Mouse (Mus musculus) liver, embryonic 12.5 days (tissue): Measurements from ENCODE around the gene Klrc2. TPM values are rescaled to one million over a fixed set of nuclear protein-coding genes. Genes with fewer than 3 reads are reported as not detected.
"Not testable (repeated sequence)": the region's sequence is repeated elsewhere in the genome, so short reads cannot be mapped to it uniquely, and the experiment has no call there.

Source experiments
- ATAC-seq: fragments of 200-750 bp; cut with Nextera tagmentation; 2 replicates; pipeline ENCODE4 v1.8.0; 2017; ENCODE audit warnings: moderate number of reproducible peaks, mild to moderate bottlenecking, moderate library complexity
- H3K27ac ChIP-seq: fragments of 300-500 bp; sonication (generic); 2 replicates; pipeline ENCODE4 v1.5.1; 2016; ENCODE audit warnings: mild to moderate bottlenecking
- H3K27me3 ChIP-seq: fragments of 300-500 bp; sonication (generic); replicated peaks from 2 replicates; pipeline ENCODE4 v1.6.1; 2016; ENCODE audit warnings: mild to moderate bottlenecking, moderate library complexity
- H3K36me3 ChIP-seq: fragments of 300-500 bp; sonication (generic); 2 replicates; pipeline ENCODE4 v1.6.1; 2016; ENCODE audit warnings: mild to moderate bottlenecking, moderate library complexity
- H3K4me1 ChIP-seq: fragments of 300-500 bp; sonication (generic); 2 replicates; pipeline ENCODE4 v1.6.1; 2016
- H3K4me2 ChIP-seq: fragments of 300-500 bp; sonication (generic); 2 replicates; pipeline ENCODE4 v1.6.1; 2016; ENCODE audit warnings: mild to moderate bottlenecking, moderate library complexity
- H3K4me3 ChIP-seq: fragments of 300-500 bp; sonication (generic); 2 replicates; pipeline ENCODE4 v1.5.1; 2016; ENCODE audit warnings: mild to moderate bottlenecking, moderate library complexity
- H3K9ac ChIP-seq: fragments of 300-500 bp; sonication (generic); 2 replicates; pipeline ENCODE4 v1.6.1; 2016; ENCODE audit warnings: mild to moderate bottlenecking, moderate library complexity
- H3K9me3 ChIP-seq: fragments of 300-500 bp; sonication (generic); replicated peaks from 2 replicates; pipeline ENCODE4 v1.6.1; 2016; ENCODE audit warnings: mild to moderate bottlenecking, moderate library complexity
- WGBS: fragments of 180-500 bp; shearing (Covaris S2); methylation state at CpG from one replicate; pipeline ENCODE4 v1.1.7; 2016; ENCODE audit not compliant: insufficient replicate concordance; 5-methylcytosine and 5-hydroxymethylcytosine counted together
- microRNA-seq: library from miRNA; unstranded; fragments of <30 nt; microRNA quantifications from one replicate; pipeline ENCODE4, GENCODE M21; 2017
- polyA plus RNA-seq: library from polyadenylated mRNA; unstranded; fragments of >200 nt; fragmentation: Nextera tagmentation; extraction: Ambion mirVana; gene quantifications from 2 replicates; pipeline ENCODE4 v1.2.1, GENCODE M21; 2016

Gene Klrc2
- polyA plus RNA-seq = not detected in 2 replicates

- WGBS = 56% methylated on average over 4 of the region's 4 CpGs
These were observed at the start of gene Klrc2 for GRCm38 (mm10) chr6:129660589-129660988. TSS of gene Klrc2 (minus strand) at chr6:129660689.

GRCm38 (mm10) chr6:129691436-129691835 lies 30.9 kb upstream of the Klrc2 start:
- not testable (repeated sequence) for H3K27me3 ChIP-seq, H3K9me3 ChIP-seq, H3K27ac ChIP-seq, H3K4me1 ChIP-seq, H3K4me3 ChIP-seq, H3K4me2 ChIP-seq, ATAC-seq, H3K36me3 ChIP-seq, H3K9ac ChIP-seq
- WGBS = 42% methylated on average over 10 of the region's 10 CpGs

More at GRCm38 (mm10) chr6:129660589-129660988, at the start of gene Klrc2:
- H3K4me1 ChIP-seq, H3K27me3 ChIP-seq, H3K4me2 ChIP-seq, H3K4me3 ChIP-seq, H3K36me3 ChIP-seq, H3K9ac ChIP-seq, H3K27ac ChIP-seq, ATAC-seq, H3K9me3 ChIP-seq: not testable (repeated sequence)

- Histone ChIP-seq H3K9me3 (no peaks in the 10 kb centered on the region), H3K9ac (no peak overlapping the region), H3K4me1 (no peaks in the 10 kb centered on the region), H3K36me3 (no peaks in the 10 kb centered on the region), H3K4me3 (no peak overlapping the region), H3K4me2 (no peak overlapping the region), H3K27me3 (no peaks in the 10 kb centered on the region), H3K27ac (no peak overlapping the region)
- ATAC-seq = no peak
- 30% methylated on average over 1 of the region's 1 CpGs for WGBS
These were observed 19.9 kb upstream of the Klrc2 start for GRCm38 (mm10) chr6:129680379-129680778.

GRCm38 (mm10) chr6:129678873-129679272 lies 18.4 kb upstream of the Klrc2 start, which contains the start of gene Klrc1:
TSS of gene Klrc1 (minus strand) at chr6:129678973.
- WGBS = 46% methylated on average over 3 of the region's 3 CpGs
- H3K27me3 ChIP-seq = no peaks in the 10 kb centered on the region

GRCm38 (mm10) chr6:129661301-129661700 lies 812 bp upstream of the Klrc2 start:
- not testable (repeated sequence) for H3K4me1 ChIP-seq, H3K27ac ChIP-seq, H3K9ac ChIP-seq, H3K4me3 ChIP-seq, ATAC-seq, H3K36me3 ChIP-seq, H3K4me2 ChIP-seq, H3K9me3 ChIP-seq, H3K27me3 ChIP-seq
- no CpG with 5 or more reads among the region's 3 CpGs for WGBS

More at GRCm38 (mm10) chr6:129678873-129679272, 18.4 kb upstream of the Klrc2 start, which contains the start of gene Klrc1:
- H3K4me1 ChIP-seq = no peaks in the 10 kb centered on the region
- ATAC-seq = no peak
- no peak within 1 kb of the TSS for H3K4me3 ChIP-seq
- H3K4me2 ChIP-seq = no peak within 1 kb of the TSS
- no peaks in the 10 kb centered on the region for H3K9me3 ChIP-seq
- no peak within 1 kb of the TSS for H3K9ac ChIP-seq
- no peak within 1 kb of the TSS for H3K27ac ChIP-seq
- H3K36me3 ChIP-seq = no peaks in the 10 kb centered on the region

- H3K9me3 ChIP-seq, H3K36me3 ChIP-seq, ATAC-seq, H3K4me1 ChIP-seq, H3K27me3 ChIP-seq, H3K27ac ChIP-seq, H3K4me2 ChIP-seq, H3K4me3 ChIP-seq, H3K9ac ChIP-seq: not testable (repeated sequence)
- no CpG with 5 or more reads among the region's 3 CpGs for WGBS
These were observed 16.4 kb downstream of the Klrc2 start for GRCm38 (mm10) chr6:129644054-129644453.

- not testable (repeated sequence) for H3K27ac ChIP-seq, H3K9me3 ChIP-seq, H3K4me2 ChIP-seq, H3K36me3 ChIP-seq, ATAC-seq, H3K4me3 ChIP-seq, H3K27me3 ChIP-seq, H3K9ac ChIP-seq, H3K4me1 ChIP-seq
- 69% methylated on average over 3 of the region's 3 CpGs for WGBS
These were observed 17.3 kb downstream of the Klrc2 start, which contains the start of gene Klrc3 for GRCm38 (mm10) chr6:129643237-129643636. TSS of gene Klrc3 (minus strand) at chr6:129643337.

- not testable (repeated sequence) for H3K36me3 ChIP-seq, H3K27ac ChIP-seq, H3K27me3 ChIP-seq, ATAC-seq, H3K4me1 ChIP-seq, H3K9ac ChIP-seq, H3K9me3 ChIP-seq, H3K4me3 ChIP-seq, H3K4me2 ChIP-seq
- 37% methylated on average over 2 of the region's 2 CpGs for WGBS
These were observed 29.4 kb downstream of the Klrc2 start for GRCm38 (mm10) chr6:129631046-129631445.

GRCm38 (mm10) chr6:129623735-129624134 lies 36.8 kb downstream of the Klrc2 start, which contains the start of gene Klrk1:
TSS of gene Klrk1 (minus strand) at chr6:129623864.
- Histone ChIP-seq H3K27me3 (no peaks in the 10 kb centered on the region), H3K4me3 (no peak within 1 kb of the TSS), H3K9ac (no peak within 1 kb of the TSS), H3K27ac (no peak within 1 kb of the TSS), H3K36me3 (no peaks in the 10 kb centered on the region), H3K9me3 (no peaks in the 10 kb centered on the region), H3K4me1 (no peaks in the 10 kb centered on the region), H3K4me2 (no peak within 1 kb of the TSS)
- 64% methylated on average over 4 of the region's 4 CpGs for whole genome bisulfite sequencing
- no peak for ATAC-seq

- no peak for ATAC-seq
- no peaks in the 10 kb centered on the region for H3K36me3 ChIP-seq
- H3K4me1 ChIP-seq = no peaks in the 10 kb centered on the region
- H3K27me3 ChIP-seq = no peaks in the 10 kb centered on the region
- H3K4me3 ChIP-seq = no peak overlapping the region
- H3K9ac ChIP-seq = no peak overlapping the region
- H3K27ac ChIP-seq = no peak overlapping the region
- H3K9me3 ChIP-seq = no peaks in the 10 kb centered on the region
- H3K4me2 ChIP-seq = no peak overlapping the region
These were observed 52.1 kb downstream of the Klrc2 start for GRCm38 (mm10) chr6:129608372-129608771.

Small RNA genes within 50 kb of the gene (microRNA-seq; reads per million reads assigned to microRNA genes)
- gene Mir680-1 = not detected

Other genes starting within 250 kb of the Klrc2 start
- 0.24 and 0.38 TPM in 2 replicates for gene Clec1a, start 208.7 kb downstream of the Klrc2 start, polyA plus RNA-seq
- gene Olr1, start 153.5 kb downstream of the Klrc2 start, polyA plus RNA-seq = 0.74 and 0.83 TPM in 2 replicates
- gene Tmem52b, start 148.1 kb downstream of the Klrc2 start, polyA plus RNA-seq = not detected in 2 replicates
- 37.8 and 38.0 TPM in 2 replicates for gene Gabarapl1, start 127.5 kb downstream of the Klrc2 start, polyA plus RNA-seq
- gene Klre1, start 82.8 kb downstream of the Klrc2 start, polyA plus RNA-seq = not detected in 2 replicates
- 0.18 and 0.83 TPM in 2 replicates for gene Klrd1, start 68.9 kb downstream of the Klrc2 start, polyA plus RNA-seq
- 0.16 and 0.21 TPM in 2 replicates for gene Klrk1, start 36.8 kb downstream of the Klrc2 start, polyA plus RNA-seq
- not detected in 2 replicates for gene Klrc3, start 17.4 kb downstream of the Klrc2 start, polyA plus RNA-seq
- not detected in 2 replicates for gene Klrc1, start 18.3 kb upstream of the Klrc2 start, polyA plus RNA-seq
- gene Klri1, start 56.4 kb upstream of the Klrc2 start, polyA plus RNA-seq = not detected in 2 replicates
- 0.04 TPM in 1 of 2 replicates, not detected in the other for gene Klri2, start 79.8 kb upstream of the Klrc2 start, polyA plus RNA-seq
- gene Gm156, start 123.6 kb upstream of the Klrc2 start, polyA plus RNA-seq = not detected in 2 replicates
- not detected in 2 replicates for gene Gm17631, start 202.0 kb upstream of the Klrc2 start, polyA plus RNA-seq
- gene Klra17, start 216.0 kb upstream of the Klrc2 start, polyA plus RNA-seq = not detected in 2 replicates